Mouse (Mus musculus) embryonic fibroblast, embryonic 13.5 days (primary cell): ENCODE measurements around the gene Lrrc58.

Experiments used
- CTCF ChIP-seq: IDR thresholded peaks from 2 replicates; pipeline ENCODE4 v1.5.1; 2011; ENCODE audit warnings: mild to moderate bottlenecking, control low read depth, low read length, moderate library complexity, borderline replicate concordance; ENCODE audit not compliant: insufficient read depth
- POLR2A ChIP-seq: IDR thresholded peaks from 2 replicates; pipeline ENCODE4 v1.6.1; 2011; ENCODE audit warnings: low read depth, mild to moderate bottlenecking, control low read depth, low read length, moderate library complexity

GRCm38 (mm10) chr16:37856327-37856726, 11.9 kb upstream of the Lrrc58 start:
- no peak for TF ChIP-seq POLR2A
- TF ChIP-seq CTCF: no peak
